Mouse (Mus musculus) thymus, adult 2 months (tissue): ENCODE measurements at regions not wholly inside any gene's neighbourhood (a gene's known extent, or its start where the extent isn't known, plus 50 kb on each side); places are given as distances from the start of the nearest gene placed in this dataset.

Experiments used
- CTCF ChIP-seq: fragments of 200-500 bp; IDR thresholded peaks from 2 replicates; pipeline ENCODE4 v1.5.1; 2012; ENCODE audit warnings: mild to moderate bottlenecking, control low read depth, low read length, moderate library complexity, borderline replicate concordance; ENCODE audit not compliant: control insufficient read depth, poor library complexity, insufficient read depth; ENCODE audit errors: extremely low read depth
- POLR2A ChIP-seq: fragments of 200-500 bp; IDR thresholded peaks from 2 replicates; pipeline ENCODE4 v1.6.1; 2012; ENCODE audit warnings: mild to moderate bottlenecking, low read length, control low read depth, moderate library complexity; ENCODE audit not compliant: control insufficient read depth, poor library complexity, insufficient read depth; ENCODE audit errors: extremely low read depth

GRCm38 (mm10) chr14:25270227-25270876 is 188.6 kb upstream of the Zmiz1 start:
- TF ChIP-seq CTCF (no peak), POLR2A (no peak)
